Mouse (Mus musculus) C2C12 (cell line): Measurements from ENCODE around the gene Fads3.

ENCODE experiments used
- CEBPB ChIP-seq: IDR thresholded peaks from one replicate; pipeline ENCODE4 v1.6.1; 2011; ENCODE audit warnings: low read depth, mild to moderate bottlenecking, control low read depth, moderate library complexity
- CTCF ChIP-seq: IDR thresholded peaks from one replicate; pipeline ENCODE4 v1.5.1; 2011; ENCODE audit not compliant: control insufficient read depth, insufficient read depth, insufficient read length
- FOSL1 ChIP-seq: IDR thresholded peaks from one replicate; pipeline ENCODE4 v1.8.0; 2011; ENCODE audit warnings: mild to moderate bottlenecking, low read length; ENCODE audit not compliant: poor library complexity, insufficient read depth, severe bottlenecking
- MAX ChIP-seq: IDR thresholded peaks from one replicate; pipeline ENCODE4 v1.6.1; 2011; ENCODE audit warnings: mild to moderate bottlenecking, control low read depth
- MYOG ChIP-seq: IDR thresholded peaks from one replicate; pipeline ENCODE4 v1.6.1; 2011; ENCODE audit not compliant: control insufficient read depth, insufficient read length; ENCODE audit errors: extremely low read depth
- USF1 ChIP-seq: IDR thresholded peaks from one replicate; pipeline ENCODE4 v1.6.1; 2011; ENCODE audit warnings: low read depth, mild to moderate bottlenecking, control low read depth, moderate library complexity

- no peak for TF ChIP-seq MAX
- TF ChIP-seq CTCF, result no peak
- no peak for TF ChIP-seq MYOG
- no peak for TF ChIP-seq CEBPB
- no peak for TF ChIP-seq USF1
- TF ChIP-seq FOSL1, result no peak
These were observed 17.6 kb downstream of the Fads3 start for GRCm38 (mm10) chr19:10058876-10059427.
